In the genomic region with DNA sequence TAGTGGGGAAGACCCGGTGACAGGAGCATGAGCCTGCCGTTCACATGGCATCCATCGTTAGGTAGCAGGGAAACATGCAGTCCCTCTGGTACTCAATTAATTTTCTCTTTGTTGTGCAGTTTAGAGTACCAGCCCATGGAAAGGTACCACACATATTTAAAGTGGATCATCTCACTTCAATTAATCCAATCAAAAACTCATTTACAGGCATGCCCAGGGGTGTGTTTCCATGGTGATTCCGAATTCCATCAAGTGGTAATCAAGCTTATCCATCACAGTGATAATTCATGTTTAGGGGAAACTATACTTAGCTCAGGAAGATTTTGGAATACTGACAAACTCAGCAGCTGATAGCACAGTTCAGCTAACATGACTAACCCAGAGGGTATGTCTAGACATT, we compare ENCODE assay signal across 29 mouse cellular contexts.
DNase-seq lines count a peak whose midpoint lies in the region; ATAC-seq and TF ChIP-seq lines count a peak whose summit lies in the region.
"Had no signal": no experiment of that assay in that cellular context is flagged by ENCODE, and none has a peak within 500 bp of the region (broad histone marks: within the 10 kb centered on the region; RNA-seq: fewer than 3 reads in every experiment).

No protein-coding gene starts in this region.

- H3K4me2 ChIP-seq in hindbrain, embryonic 16.5 days (ENCODE audit: low read length), result no peak overlapping the region
- no peak overlapping the region for H3K4me2 ChIP-seq in hindbrain, embryonic 11.5 days (replicated peaks; ENCODE audit: low read depth, low read length)
- H3K4me2 ChIP-seq: embryonic facial prominence, embryonic 12.5 days; embryonic facial prominence, embryonic 15.5 days; forebrain, embryonic 12.5 days; forebrain, embryonic 15.5 days; heart, embryonic 12.5 days; heart, embryonic 15.5 days; hindbrain, embryonic 15.5 days had no signal

- peak; percentile 54 for DNase-seq in heart, adult 11 months
- no peak for DNase-seq in heart, adult 18-20 months
- DNase-seq in hindbrain, embryonic 11.5 days (ENCODE audit: low spot score), result no peak
- DNase-seq in brain, embryonic 14.5 days (ENCODE audit: low read depth), result peak; percentile 13
- DNase-seq in adrenal gland, postnatal 25 days, result no peak
- DNase-seq: adrenal gland, postnatal 10 days; B cell, adult 2 months; cerebellum, adult 2 months; cerebellum, adult 9-11 months; cerebellum, postnatal 25 days; gastrocnemius, postnatal 10 days; gastrocnemius, postnatal 36 days; heart, postnatal 10 days; heart, postnatal 36 days; kidney, adult 18-20 months; kidney, adult 9 months had no signal

- H3K36me3 ChIP-seq in hindbrain, embryonic 16.5 days (ENCODE audit: control insufficient read depth, insufficient read depth, low read length), result no peaks in the 10 kb centered on the region
- no peaks in the 10 kb centered on the region for H3K36me3 ChIP-seq in hindbrain, embryonic 11.5 days (ENCODE audit: control insufficient read depth, insufficient read depth, low read length)
- H3K36me3 ChIP-seq: embryonic facial prominence, embryonic 12.5 days; embryonic facial prominence, embryonic 15.5 days; forebrain, embryonic 12.5 days; forebrain, embryonic 15.5 days; G1E; heart, embryonic 12.5 days; heart, embryonic 15.5 days; hindbrain, embryonic 15.5 days had no signal

- H3K27ac ChIP-seq in hindbrain, embryonic 16.5 days (ENCODE audit: low read depth, low read length), result no peak overlapping the region
- no peak overlapping the region for H3K27ac ChIP-seq in hindbrain, embryonic 11.5 days (ENCODE audit: low read depth, low read length)
- H3K27ac ChIP-seq: embryonic facial prominence, embryonic 12.5 days; embryonic facial prominence, embryonic 15.5 days; forebrain, embryonic 12.5 days; forebrain, embryonic 15.5 days; heart, embryonic 15.5 days; hindbrain, embryonic 15.5 days had no signal

- ATAC-seq in hindbrain, embryonic 16.5 days, result peak; percentile 78
- no peak for ATAC-seq in hindbrain, embryonic 11.5 days (ENCODE audit: low FRiP score)
- ATAC-seq: forebrain, embryonic 15.5 days; inflammation-experienced regulatory T-cells, adult 6 months; intestine, embryonic 16.5 days; Patski had no signal

- TF ChIP-seq CTCF in brain, embryonic 14.5 days (IDR thresholded peaks at IDR 0.05; ENCODE audit: borderline replicate concordance, extremely low read depth, insufficient read depth, insufficient read length), result no peak

- H3K4me1 ChIP-seq in hindbrain, embryonic 16.5 days (ENCODE audit: control insufficient read depth, insufficient read depth, low read depth, low read length), result no peaks in the 10 kb centered on the region
- H3K4me1 ChIP-seq in hindbrain, embryonic 11.5 days (replicated peaks; ENCODE audit: control insufficient read depth, insufficient read depth, low read length), result no peaks in the 10 kb centered on the region
- H3K4me1 ChIP-seq: embryonic facial prominence, embryonic 12.5 days; embryonic facial prominence, embryonic 15.5 days; forebrain, embryonic 12.5 days; forebrain, embryonic 15.5 days; heart, embryonic 12.5 days; heart, embryonic 15.5 days; hindbrain, embryonic 15.5 days had no signal

- no peak overlapping the region for H3K4me3 ChIP-seq in hindbrain, embryonic 16.5 days (ENCODE audit: low read length)
- no peak overlapping the region for H3K4me3 ChIP-seq in hindbrain, embryonic 11.5 days (ENCODE audit: low read depth, low read length)
- H3K4me3 ChIP-seq: embryonic facial prominence, embryonic 12.5 days; embryonic facial prominence, embryonic 15.5 days; forebrain, embryonic 12.5 days; forebrain, embryonic 15.5 days; heart, embryonic 12.5 days; heart, embryonic 15.5 days; hindbrain, embryonic 15.5 days had no signal

- no peak overlapping the region for H3K9ac ChIP-seq in hindbrain, embryonic 16.5 days (ENCODE audit: low read depth, low read length)
- H3K9ac ChIP-seq in hindbrain, embryonic 11.5 days (ENCODE audit: low read depth, low read length), result no peak overlapping the region
- H3K9ac ChIP-seq: embryonic facial prominence, embryonic 12.5 days; embryonic facial prominence, embryonic 15.5 days; forebrain, embryonic 12.5 days; forebrain, embryonic 15.5 days; heart, embryonic 12.5 days; heart, embryonic 15.5 days; hindbrain, embryonic 15.5 days had no signal

- TF ChIP-seq POLR2A in brain, embryonic 14.5 days (IDR thresholded peaks at IDR 0.05; ENCODE audit: borderline replicate concordance, extremely low read depth, insufficient read depth, insufficient read length, poor library complexity, severe bottlenecking), result no peak

- WGBS in hindbrain, embryonic 16.5 days, result 56% methylated on average over 4 of the region's 4 CpGs
- WGBS in hindbrain, embryonic 11.5 days, result 92% methylated on average over 4 of the region's 4 CpGs

- no peaks in the 10 kb centered on the region for H3K9me3 ChIP-seq in hindbrain, embryonic 16.5 days (ENCODE audit: control insufficient read depth, low read length)
- no peaks in the 10 kb centered on the region for H3K9me3 ChIP-seq in hindbrain, embryonic 11.5 days (ENCODE audit: control insufficient read depth, low read length)
- H3K9me3 ChIP-seq: embryonic facial prominence, embryonic 12.5 days; embryonic facial prominence, embryonic 15.5 days; forebrain, embryonic 12.5 days; forebrain, embryonic 15.5 days; heart, embryonic 12.5 days; heart, embryonic 15.5 days; hindbrain, embryonic 15.5 days had no signal

- H3K27me3 ChIP-seq in hindbrain, embryonic 16.5 days (replicated peaks; ENCODE audit: control insufficient read depth, insufficient read depth, low read length), result no peaks in the 10 kb centered on the region
- no peaks in the 10 kb centered on the region for H3K27me3 ChIP-seq in hindbrain, embryonic 11.5 days (ENCODE audit: control insufficient read depth, insufficient read depth, low read length)
- H3K27me3 ChIP-seq: CH12.LX; embryonic facial prominence, embryonic 12.5 days; embryonic facial prominence, embryonic 15.5 days; forebrain, embryonic 12.5 days; forebrain, embryonic 15.5 days; heart, embryonic 12.5 days; heart, embryonic 15.5 days; hindbrain, embryonic 15.5 days; Patski had no signal

Comparison
In these comparisons a context has a peak if more than half of its experiments do, and no peak if none do; other contexts are left out.
1. DNase-seq: peak in heart, adult 11 months (single experiment) and brain, embryonic 14.5 days (single experiment); none in heart, adult 18-20 months (0 of 2), hindbrain, embryonic 11.5 days (single experiment) and adrenal gland, postnatal 25 days (single experiment).